Mouse (Mus musculus) kidney, postnatal 4 days (tissue): ENCODE results near the gene Tbc1d20.
A peak's percentile ranks its signal among the peaks of the same experiment; 100 is the strongest.

Experiments
- DNase-seq, 2 experiments: peaks; one replicate each; pipeline ENCODE4 v3.0.0; 2021; ENCODE audit warnings: mixed read lengths in 2 of 2

Tbc1d20 gene

GRCm38 (mm10) chr2:152360271-152360775 is 66.7 kb downstream of the Tbc1d20 start:
- peak; percentile 44 to 67 for DNase-seq

- no peak for DNase-seq
These were observed 67.6 kb downstream of the Tbc1d20 start for GRCm38 (mm10) chr2:152361193-152361592.
